Mouse (Mus musculus) kidney, adult 2 months (tissue): ENCODE measurements at regions not wholly inside any gene's neighbourhood (a gene's known extent, or its start where the extent isn't known, plus 50 kb on each side); places are given as distances from the start of the nearest gene placed in this dataset.

Experiments
- CTCF ChIP-seq: fragments of 200-500 bp; conservative IDR thresholded peaks from 2 replicates; pipeline ENCODE4 v1.5.1; 2011; ENCODE audit warnings: low read depth, mild to moderate bottlenecking, control low read depth, low read length, moderate library complexity, mixed read lengths; ENCODE audit not compliant: insufficient read depth, insufficient read length
- POLR2A ChIP-seq: fragments of 200-500 bp; IDR thresholded peaks from one replicate; pipeline ENCODE4 v1.6.1; 2011; ENCODE audit warnings: low read depth, low read length, control low read depth

DNA sequence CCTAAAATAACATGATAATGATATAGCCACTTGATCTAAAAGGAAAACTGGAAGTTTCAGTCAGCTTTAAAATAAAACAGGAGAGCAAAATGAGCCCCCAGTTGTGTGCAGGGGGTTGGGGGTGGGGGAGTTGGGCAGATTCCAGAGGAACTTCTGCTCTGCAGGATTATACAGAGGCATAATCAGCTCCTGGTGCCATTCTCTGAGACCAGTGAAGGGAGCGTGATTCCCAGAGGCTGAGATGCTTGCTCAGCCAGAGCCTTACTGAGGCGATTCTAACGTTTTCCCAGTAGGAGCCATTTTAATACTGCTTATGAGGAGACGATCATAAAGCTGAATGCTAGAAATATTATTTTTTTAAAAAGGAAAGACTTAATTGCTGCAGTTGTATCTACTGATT, 200.5 kb downstream of the Hdgfl1 start:
- TF ChIP-seq CTCF (no peak), POLR2A (no peak)
